Mouse (Mus musculus): ENCODE data around the gene Pir.

- TF ChIP-seq EP300 (IDR thresholded peaks at IDR 0.05; ENCODE audit: insufficient read depth, low read depth, low read length) = no peak
- no peak for TF ChIP-seq CTCF (IDR thresholded peaks at IDR 0.05; ENCODE audit: low read depth, low read length)
- no peak for TF ChIP-seq POLR2A (IDR thresholded peaks at IDR 0.05; ENCODE audit: insufficient read depth, low read length)
Measured at GRCm38 (mm10) chrX:164370576-164370975, 101.4 kb downstream of the Pir start.
